Mouse (Mus musculus) adrenal gland, adult (tissue): Measurements from ENCODE around the gene Lcn12.

ENCODE experiments used
- DNase-seq, 2 experiments: peaks; one replicate each; pipeline ENCODE4 v3.0.0; 2022 to 2023; ENCODE audit warnings: low spot score in 1 of 2; ENCODE audit not compliant: inconsistent age in 2 of 2

Lcn12 gene

GRCm38 (mm10) chr2:25461407-25461806 is 32.3 kb downstream of the Lcn12 start:
- peak in 1 of 2 experiments; percentile 53 for DNase-seq

GRCm38 (mm10) chr2:25460551-25461309 is 33.0 kb downstream of the Lcn12 start, which contains the start of gene Paxx:
Paxx (minus strand) TSS chr2:25461094.
- peak; percentile 96 to 98 for DNase-seq

GRCm38 (mm10) chr2:25460135-25460534 is 33.6 kb downstream of the Lcn12 start:
- no peak for DNase-seq

GRCm38 (mm10) chr2:25458911-25459310 is 34.8 kb downstream of the Lcn12 start:
- no peak for DNase-seq

GRCm38 (mm10) chr2:25457022-25457896 is 36.5 kb downstream of the Lcn12 start:
- DNase-seq, result no peak

GRCm38 (mm10) chr2:25456205-25456953 is 37.3 kb downstream of the Lcn12 start, which contains the start of gene Clic3:
Clic3 (plus strand) TSS chr2:25456838.
- DNase-seq, result peak in 1 of 2 experiments; percentile 27

GRCm38 (mm10) chr2:25452951-25453350 is 40.8 kb downstream of the Lcn12 start:
- DNase-seq, result no peak

GRCm38 (mm10) chr2:25450853-25451647 is 42.7 kb downstream of the Lcn12 start:
- DNase-seq, result no peak

GRCm38 (mm10) chr2:25442682-25443081 is 51.0 kb downstream of the Lcn12 start:
- DNase-seq, result no peak

- no peak for DNase-seq
These were observed 52.6 kb downstream of the Lcn12 start for GRCm38 (mm10) chr2:25441067-25441466.
